Comparison of ENCODE assay signal across 14 mouse cellular contexts in the genomic region with DNA sequence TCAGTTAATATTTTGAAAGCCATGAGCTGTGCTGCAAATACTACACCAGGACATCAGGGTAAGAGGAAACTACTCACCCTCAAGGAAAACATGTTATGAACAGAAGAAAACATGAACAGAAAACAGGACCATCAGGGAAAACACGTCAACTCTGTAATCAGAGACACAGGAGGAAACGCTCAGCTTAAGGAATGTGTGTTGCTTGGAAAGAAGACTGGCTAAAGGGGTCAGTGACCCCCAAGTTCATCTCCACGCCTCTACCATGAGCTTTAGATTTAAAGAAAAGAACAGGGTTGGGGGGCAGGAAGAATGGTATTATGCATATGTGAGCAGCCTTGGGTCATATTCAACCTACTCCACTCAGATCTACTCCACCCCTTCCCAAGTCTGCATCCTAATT.
DNase-seq lines count a peak whose midpoint lies in the region; ATAC-seq and TF ChIP-seq lines count a peak whose summit lies in the region.
"Had no signal": no experiment of that assay in that cellular context is flagged by ENCODE, and none has a peak within 500 bp of the region (broad histone marks: within the 10 kb centered on the region; RNA-seq: fewer than 3 reads in every experiment).

No protein-coding gene starts in this region.

- H3K27me3 ChIP-seq in heart, postnatal 0 days (ENCODE audit: control insufficient read depth, insufficient read depth, low read length), result no peaks in the 10 kb centered on the region
- no peaks in the 10 kb centered on the region for H3K27me3 ChIP-seq in heart, adult 2 months (ENCODE audit: control insufficient read depth, insufficient read depth, low read length)
- no peaks in the 10 kb centered on the region for H3K27me3 ChIP-seq in midbrain, embryonic 15.5 days (replicated peaks)
- no peaks in the 10 kb centered on the region for H3K27me3 ChIP-seq in midbrain, embryonic 10.5 days (ENCODE audit: low read depth, poor library complexity, severe bottlenecking)
- H3K27me3 ChIP-seq in forebrain, embryonic 13.5 days, result no peaks in the 10 kb centered on the region

- WGBS in heart, postnatal 0 days, result 52% methylated on average over 3 of the region's 3 CpGs
- WGBS in heart, adult 2 months, result 50% methylated on average over 3 of the region's 3 CpGs
- 23% methylated on average over 3 of the region's 3 CpGs for WGBS in midbrain, embryonic 15.5 days
- WGBS in midbrain, embryonic 10.5 days, result 13% methylated on average over 3 of the region's 3 CpGs
- WGBS in forebrain, embryonic 13.5 days, result 23% methylated on average over 3 of the region's 3 CpGs

- TF ChIP-seq POLR2A in heart, adult 2 months (IDR thresholded peaks at IDR 0.05; ENCODE audit: insufficient read depth, low read depth, low read length), result no peak

- no peaks in the 10 kb centered on the region for H3K79me2 ChIP-seq in heart, adult 2 months (replicated peaks; ENCODE audit: control insufficient read depth, insufficient read depth, low read length)

- no peak for TF ChIP-seq EP300 in heart, postnatal 0 days (IDR thresholded peaks at IDR 0.05; ENCODE audit: low read depth)
- TF ChIP-seq EP300 in heart, adult 2 months (IDR thresholded peaks at IDR 0.05; ENCODE audit: insufficient read depth, low read depth, low read length), result no peak

- H3K4me1 ChIP-seq in heart, postnatal 0 days (ENCODE audit: control insufficient read depth, insufficient read depth), result peaks cover 13% of the 10 kb centered on the region
- H3K4me1 ChIP-seq in heart, adult 2 months (ENCODE audit: control insufficient read depth, insufficient read depth, low read length), result peaks cover 1% of the 10 kb centered on the region; the same call in 1 of the 2 replicates
- peaks cover 25% of the 10 kb centered on the region for H3K4me1 ChIP-seq in midbrain, embryonic 15.5 days
- peaks cover 34% of the 10 kb centered on the region for H3K4me1 ChIP-seq in midbrain, embryonic 10.5 days
- H3K4me1 ChIP-seq in forebrain, embryonic 13.5 days, result peaks cover 79% of the 10 kb centered on the region

- H3K4me3 ChIP-seq in heart, postnatal 0 days (ENCODE audit: low read depth, low read length), result no peak overlapping the region
- no peak overlapping the region for H3K4me3 ChIP-seq in heart, adult 2 months
- H3K4me3 ChIP-seq in midbrain, embryonic 15.5 days, result no peak overlapping the region
- no peak overlapping the region for H3K4me3 ChIP-seq in midbrain, embryonic 10.5 days
- no peak overlapping the region for H3K4me3 ChIP-seq in forebrain, embryonic 13.5 days

- TF ChIP-seq CTCF in heart, postnatal 0 days (IDR thresholded peaks at IDR 0.05; ENCODE audit: low read depth), result no peak
- TF ChIP-seq CTCF in heart, adult 2 months (IDR thresholded peaks at IDR 0.05), result no peak

- no peaks in the 10 kb centered on the region for H3K9me3 ChIP-seq in heart, postnatal 0 days (replicated peaks; ENCODE audit: control insufficient read depth, low read length)
- H3K9me3 ChIP-seq in midbrain, embryonic 15.5 days, result no peaks in the 10 kb centered on the region
- H3K9me3 ChIP-seq in midbrain, embryonic 10.5 days (replicated peaks), result no peaks in the 10 kb centered on the region
- no peaks in the 10 kb centered on the region for H3K9me3 ChIP-seq in forebrain, embryonic 13.5 days (replicated peaks)

- intact Hi-C loops in heart, adult 2 months (cut with DNase I), result no loop called here

- H3K27ac ChIP-seq in heart, postnatal 0 days (ENCODE audit: low read depth), result no peak overlapping the region
- no peak overlapping the region for H3K27ac ChIP-seq in heart, adult 2 months
- peak overlapping the region; percentile 53; the same call in 1 of the 2 replicates for H3K27ac ChIP-seq in midbrain, embryonic 15.5 days
- no peak overlapping the region for H3K27ac ChIP-seq in midbrain, embryonic 10.5 days (replicated peaks)
- no peak overlapping the region for H3K27ac ChIP-seq in forebrain, embryonic 13.5 days

- H3K4me2 ChIP-seq in heart, postnatal 0 days (ENCODE audit: low read depth, low read length), result 0 out of 2 replicates have a peak overlapping the region, but pooled peaks have one; percentile 17
- peak overlapping the region; percentile 9; the same call in 1 of the 2 replicates for H3K4me2 ChIP-seq in midbrain, embryonic 15.5 days
- peak overlapping the region; percentile 1; the same call in 1 of the 2 replicates for H3K4me2 ChIP-seq in forebrain, embryonic 13.5 days
- H3K4me2 ChIP-seq: liver, embryonic 11.5 days had no signal

- H3K36me3 ChIP-seq in heart, postnatal 0 days (replicated peaks; ENCODE audit: control insufficient read depth, insufficient read depth, low read length), result no peaks in the 10 kb centered on the region
- no peaks in the 10 kb centered on the region for H3K36me3 ChIP-seq in heart, adult 2 months (ENCODE audit: control insufficient read depth, insufficient read depth, low read length)
- no peaks in the 10 kb centered on the region for H3K36me3 ChIP-seq in midbrain, embryonic 15.5 days (replicated peaks)
- H3K36me3 ChIP-seq in midbrain, embryonic 10.5 days, result no peaks in the 10 kb centered on the region
- H3K36me3 ChIP-seq in forebrain, embryonic 13.5 days (ENCODE audit: poor library complexity, severe bottlenecking), result no peaks in the 10 kb centered on the region

- DNase-seq in heart, postnatal 0 days (ENCODE audit: low spot score), result no peak
- no peak for DNase-seq in heart, adult 2 months
- DNase-seq in midbrain, embryonic 10.5 days (ENCODE audit: low spot score), result no peak
- DNase-seq in layer of hippocampus, postnatal 36 days, result no peak
- DNase-seq: adrenal gland, adult 8-10 months; cerebellum, postnatal 14 days; gastrocnemius, postnatal 36 days; lung, postnatal 10 days; right cerebral cortex, postnatal 25 days had no signal

- ATAC-seq in heart, postnatal 0 days (ENCODE audit: insufficient read depth, low read depth), result no peak
- no peak for ATAC-seq in midbrain, embryonic 15.5 days (replicated peaks)
- ATAC-seq in forebrain, embryonic 13.5 days, result no peak
- ATAC-seq in megakaryocyte progenitor cell, adult 5-6 weeks (replicated peaks; ENCODE audit: poor library complexity), result no peak
- ATAC-seq: intestine, embryonic 16.5 days had no signal

- H3K9ac ChIP-seq in heart, postnatal 0 days (replicated peaks; ENCODE audit: low read depth, low read length), result no peak overlapping the region
- H3K9ac ChIP-seq in heart, adult 2 months (ENCODE audit: low read depth, low read length), result no peak overlapping the region
- no peak overlapping the region for H3K9ac ChIP-seq in midbrain, embryonic 15.5 days
- H3K9ac ChIP-seq in forebrain, embryonic 13.5 days, result no peak overlapping the region
